ENCODE assay signal across 19 mouse cellular contexts in the genomic region with DNA sequence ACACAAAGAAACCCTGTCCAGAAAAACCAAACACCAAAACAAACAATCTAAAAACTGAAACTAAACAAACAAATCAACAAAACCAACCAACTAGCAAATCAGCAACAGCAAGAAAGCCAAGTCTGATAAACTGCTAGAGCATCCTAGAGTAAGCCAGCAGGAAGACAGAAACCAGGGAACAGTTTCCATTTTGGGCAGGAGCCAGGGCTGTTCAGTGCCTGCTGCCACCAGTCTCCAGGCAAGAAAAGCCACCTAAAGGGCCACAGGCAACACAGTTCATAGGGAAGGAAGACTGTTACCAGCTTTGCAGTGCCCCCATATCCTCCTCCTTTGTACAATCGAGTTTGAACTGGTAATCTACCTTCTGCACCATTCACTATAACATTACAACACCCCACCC.
"Had no signal": no experiment of that assay in that cellular context is flagged by ENCODE, and none has a peak within 500 bp of the region (broad histone marks: within the 10 kb centered on the region; RNA-seq: fewer than 3 reads in every experiment).

No protein-coding gene starts in this region.

- H3K36me3 ChIP-seq: kidney, embryonic 15.5 days; limb, embryonic 12.5 days; limb, embryonic 15.5 days; midbrain, embryonic 10.5 days; midbrain, embryonic 13.5 days; neural tube, embryonic 13.5 days had no signal

- H3K9ac ChIP-seq: kidney, embryonic 15.5 days; limb, embryonic 12.5 days; limb, embryonic 15.5 days; liver, embryonic 14.5 days; liver, postnatal 0 days; lung, embryonic 14.5 days; midbrain, embryonic 13.5 days; neural tube, embryonic 13.5 days had no signal

- H3K4me2 ChIP-seq: kidney, embryonic 15.5 days; limb, embryonic 12.5 days; limb, embryonic 15.5 days; liver, embryonic 11.5 days; lung, embryonic 14.5 days; midbrain, embryonic 13.5 days; neural tube, embryonic 13.5 days had no signal

- H3K4me3 ChIP-seq: kidney, embryonic 15.5 days; limb, embryonic 12.5 days; limb, embryonic 15.5 days; megakaryocyte, embryonic 14.5 days; midbrain, embryonic 10.5 days; midbrain, embryonic 13.5 days; myocyte; neural tube, embryonic 13.5 days had no signal

- H3K27me3 ChIP-seq: kidney, embryonic 15.5 days; limb, embryonic 12.5 days; limb, embryonic 15.5 days; neural tube, embryonic 13.5 days had no signal

- H3K9me3 ChIP-seq: kidney, embryonic 15.5 days; limb, embryonic 12.5 days; limb, embryonic 15.5 days; megakaryocyte, embryonic 14.5 days; midbrain, embryonic 10.5 days; midbrain, embryonic 13.5 days; neural tube, embryonic 13.5 days had no signal

- H3K4me1 ChIP-seq: kidney, embryonic 15.5 days; limb, embryonic 15.5 days; megakaryocyte, embryonic 14.5 days; midbrain, embryonic 10.5 days; midbrain, embryonic 13.5 days; neural tube, embryonic 13.5 days had no signal

- H3K27ac ChIP-seq: kidney, embryonic 15.5 days; limb, embryonic 12.5 days; limb, embryonic 15.5 days; liver, embryonic 14.5 days; midbrain, embryonic 10.5 days; midbrain, embryonic 13.5 days; neural tube, embryonic 13.5 days had no signal

- ATAC-seq: liver, postnatal 0 days; midbrain, embryonic 13.5 days; midbrain, embryonic 16.5 days had no signal

- DNase-seq: kidney, postnatal 10 days; kidney, postnatal 36 days; liver, postnatal 0 days; lung, embryonic 14.5 days; retina, postnatal 1 day; right cerebral cortex, postnatal 25 days; thymus, adult 18-20 months; thymus, postnatal 36 days had no signal
